Mouse (Mus musculus): Measurements from ENCODE around the gene Gm3045. TPM values are rescaled to one million over a fixed set of nuclear protein-coding genes. Genes with fewer than 3 reads are reported as not detected.

Gene Gm3045
- total RNA-seq, 2 experiments from 2014 or later = not detected

Other genes starting within 250 kb of the Gm3045 start
- gene Tifab, start 247.7 kb upstream of the Gm3045 start, total RNA-seq (2021) = 1 to 10 TPM in 1 of 2 experiments, under 1 TPM in 1; 0.69 to 1.1 TPM
- gene Neurog1, start 174.4 kb upstream of the Gm3045 start, total RNA-seq (2021) = not detected
- gene Cxcl14, start 130.0 kb upstream of the Gm3045 start, total RNA-seq (2021) = 1 to 10 TPM; 7.0 to 7.9 TPM
- under 1 TPM; 0.07 to 0.15 TPM for gene Slc25a48, start 11.8 kb downstream of the Gm3045 start, total RNA-seq (2021)
- gene Il9, start 55.7 kb downstream of the Gm3045 start, total RNA-seq (2021) = not detected
- gene Fbxl21, start 95.9 kb downstream of the Gm3045 start, total RNA-seq (2021) = under 1 TPM; 0.74 to 0.87 TPM
- not detected for gene Lect2, start 121.9 kb downstream of the Gm3045 start, total RNA-seq (2021)
- 10 to 100 TPM; 19.5 to 22.9 TPM for gene Tgfbi, start 182.9 kb downstream of the Gm3045 start, total RNA-seq (2021)